Mouse (Mus musculus) spleen, adult 18-20 months (tissue): Measurements from ENCODE around the gene Rnf166.

ENCODE experiments used
- DNase-seq, 2 experiments: peaks; one replicate each; pipeline ENCODE4 v3.0.0; 2022; ENCODE audit warnings: mixed read lengths in 2 of 2

Rnf166 gene

DNA sequence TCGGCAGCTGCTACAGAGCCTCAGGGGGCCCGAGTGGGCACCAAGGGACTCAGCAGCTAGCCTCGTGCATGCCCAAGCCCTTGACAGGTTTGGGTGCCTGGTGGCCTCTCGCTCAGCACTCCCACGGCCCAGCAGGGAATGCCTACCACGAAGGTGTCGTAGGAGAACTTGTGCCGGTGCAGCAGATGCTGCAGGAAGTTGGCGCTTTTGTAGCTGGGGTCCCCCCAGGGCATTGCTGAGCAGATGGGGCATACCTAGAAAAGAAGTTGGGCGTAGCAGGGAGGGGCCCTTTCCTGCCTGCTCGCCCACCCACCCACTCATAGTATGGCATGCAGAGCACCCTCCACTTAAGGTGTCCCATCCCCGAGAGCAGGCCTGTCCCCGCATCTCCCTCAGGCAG lies 8.0 kb downstream of the Rnf166 start:
- no peak for DNase-seq

DNA sequence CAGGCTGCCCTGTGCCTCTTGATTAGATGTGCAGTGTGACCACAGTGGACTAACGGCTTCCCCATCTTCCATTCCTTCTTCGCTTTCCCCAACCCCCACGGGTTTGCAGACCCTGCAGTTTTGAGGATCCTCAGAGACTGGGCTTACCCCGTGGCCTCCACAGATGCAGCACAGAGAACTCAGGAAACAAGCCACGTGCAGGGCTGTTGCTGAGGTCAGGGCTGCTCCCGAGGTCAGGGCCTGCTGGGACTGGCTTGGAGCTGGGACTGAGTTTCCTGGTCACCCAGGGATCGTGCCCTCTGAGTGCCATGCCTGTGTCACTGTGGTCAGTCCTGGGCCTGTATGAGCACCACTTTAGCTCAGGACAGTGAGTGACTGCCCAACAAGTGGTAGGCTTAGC lies 10.9 kb downstream of the Rnf166 start:
- no peak for DNase-seq

DNA sequence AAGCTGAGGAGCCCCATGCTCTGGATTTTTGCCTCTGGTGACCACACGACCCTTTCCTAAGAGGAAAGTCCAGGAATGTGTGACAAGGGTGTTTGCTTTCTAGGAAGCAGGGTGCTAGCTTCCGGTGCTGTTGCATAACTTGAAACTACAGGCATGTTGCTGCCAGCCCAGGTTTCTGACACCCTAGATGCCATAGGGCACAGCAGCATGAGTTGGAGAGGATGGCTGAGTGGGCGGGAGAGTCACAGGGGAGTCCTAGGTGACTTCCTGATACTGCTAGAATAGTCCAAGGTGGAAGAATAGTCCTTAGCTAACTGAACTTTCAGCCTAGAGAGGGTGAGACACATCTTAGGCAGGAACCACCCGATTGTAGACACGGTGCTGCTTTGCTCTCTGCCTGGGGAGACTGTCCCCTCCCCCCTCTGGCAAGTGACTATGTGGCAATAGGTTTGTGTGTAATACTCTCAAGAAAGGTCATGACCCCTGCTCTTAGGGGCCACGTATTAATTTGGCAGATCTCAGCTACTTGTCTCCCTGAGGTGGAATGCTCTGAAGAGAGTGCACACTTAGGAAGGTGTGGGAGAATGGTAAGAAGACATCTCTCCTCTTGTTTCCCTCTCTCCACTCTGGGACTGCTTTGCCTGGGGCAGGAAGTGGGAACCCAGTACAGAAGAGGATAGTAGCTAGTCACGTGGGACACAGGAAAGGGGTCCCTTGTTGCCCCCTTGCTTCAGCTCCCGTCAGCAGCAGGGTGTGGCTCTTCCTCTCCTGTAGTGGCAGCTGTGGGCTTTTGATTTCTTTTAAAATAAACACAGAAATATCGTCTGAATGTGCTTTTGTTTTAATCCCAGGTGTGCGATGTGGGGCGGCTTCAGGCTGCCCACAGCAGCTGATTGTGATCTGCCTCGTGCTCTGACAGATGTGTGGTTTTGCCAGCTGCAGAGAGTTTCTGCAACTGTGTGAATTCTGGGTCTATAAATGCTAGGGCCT lies 11.9 kb downstream of the Rnf166 start:
- DNase-seq, result no peak

DNA sequence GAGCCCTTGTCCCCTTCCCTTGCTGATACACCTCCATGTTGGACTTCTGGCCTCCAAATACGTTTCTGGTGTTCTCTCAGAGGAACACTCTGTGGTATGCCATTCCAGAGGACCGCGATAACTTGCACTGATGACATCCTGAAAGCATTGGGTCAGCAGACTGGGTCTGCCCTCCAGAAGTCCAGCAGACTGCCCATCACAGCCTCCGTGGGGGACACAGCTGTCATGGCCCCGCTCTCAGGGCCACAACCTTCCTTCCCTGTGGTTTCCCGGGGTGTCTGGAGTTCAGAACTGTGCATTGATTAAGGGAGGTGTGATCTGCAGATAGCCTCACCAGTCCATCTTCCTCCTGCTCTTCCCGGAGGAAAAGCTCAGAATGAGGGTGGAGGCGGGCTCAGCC lies 13.4 kb downstream of the Rnf166 start:
- no peak for DNase-seq

DNA sequence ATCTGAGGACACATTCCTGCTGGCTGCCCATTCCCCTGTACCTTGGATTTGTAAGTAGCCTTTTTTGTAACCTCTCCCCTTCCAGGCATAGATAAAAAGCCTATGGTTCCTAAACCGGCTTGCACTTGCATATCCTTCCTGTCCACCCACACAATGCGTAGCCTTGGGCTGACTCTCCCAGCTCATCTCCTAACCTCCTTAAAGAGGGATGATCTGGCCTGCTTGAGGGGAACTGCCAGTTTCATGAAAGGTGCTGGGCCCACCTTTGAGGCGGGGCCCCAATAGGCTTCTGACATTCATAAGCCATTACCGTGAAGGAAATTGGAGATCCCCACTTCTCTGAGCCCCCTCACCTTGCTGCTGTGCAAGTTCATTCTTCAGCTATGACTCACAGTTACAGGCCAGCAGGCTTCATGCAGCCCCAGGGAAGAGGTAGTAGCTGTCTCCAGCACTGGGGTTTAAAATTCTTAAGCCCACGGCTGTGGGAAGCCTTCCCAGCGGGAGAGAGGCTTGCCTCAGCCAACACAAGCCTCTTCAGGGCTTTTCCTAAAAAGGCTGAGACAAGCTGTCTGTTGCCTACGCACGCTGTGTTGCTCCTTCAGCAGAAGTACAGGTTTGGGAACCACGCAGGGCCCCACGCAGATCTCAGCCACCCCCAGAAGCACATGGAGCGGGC lies 14.3 kb downstream of the Rnf166 start:
- no peak for DNase-seq

DNA sequence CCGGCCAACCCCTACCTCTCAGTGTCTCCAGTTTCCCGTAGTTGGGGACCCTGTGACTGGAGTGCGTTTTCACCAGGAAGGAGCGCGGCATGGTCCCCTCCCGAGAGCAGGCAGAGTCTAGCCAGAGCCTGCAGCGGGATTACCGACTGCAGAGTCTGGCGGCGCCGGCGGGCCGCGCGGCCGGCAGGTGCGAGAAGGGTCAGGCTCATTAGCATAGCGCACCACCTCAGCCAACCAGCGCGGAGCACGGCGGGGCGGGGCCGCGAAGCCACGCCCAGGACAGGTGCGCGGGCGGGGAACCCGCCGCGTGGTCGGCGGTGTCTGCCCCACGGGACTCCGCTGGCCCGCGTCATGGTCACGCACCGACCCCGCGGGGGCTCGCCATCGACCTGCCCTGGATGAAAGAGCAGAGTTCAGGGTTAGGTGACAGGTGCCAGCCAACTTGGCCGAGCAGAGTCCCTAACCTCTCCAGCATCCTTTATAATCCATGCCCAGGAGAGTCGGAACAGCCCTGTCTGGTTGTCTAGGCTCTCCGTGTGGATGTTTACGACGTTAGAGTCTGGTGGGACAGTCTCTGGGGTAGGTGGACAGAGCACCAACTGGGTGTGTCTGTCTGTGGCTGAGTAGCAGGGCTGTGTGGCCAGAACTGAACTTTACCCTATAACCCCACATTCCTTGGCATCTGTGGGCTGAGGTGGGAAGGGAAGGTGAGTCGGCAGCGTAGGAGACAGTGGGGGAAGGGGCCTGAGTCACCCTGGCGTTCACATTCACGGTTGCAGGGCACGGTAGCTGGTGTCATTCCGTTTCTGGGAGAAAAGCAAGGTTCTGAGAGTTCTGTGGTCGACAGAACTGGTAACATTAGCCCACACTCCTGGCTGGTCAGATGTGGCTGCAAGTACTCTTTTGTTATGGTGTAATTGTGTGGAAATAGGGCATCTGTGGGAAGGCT lies 15.1 kb downstream of the Rnf166 start, which contains the start of gene Snai3:
Gene Snai3, minus strand, starts transcription at position 210 of the 949 bp plus-strand sequence.
- peak; percentile 50 to 64 for DNase-seq

DNA sequence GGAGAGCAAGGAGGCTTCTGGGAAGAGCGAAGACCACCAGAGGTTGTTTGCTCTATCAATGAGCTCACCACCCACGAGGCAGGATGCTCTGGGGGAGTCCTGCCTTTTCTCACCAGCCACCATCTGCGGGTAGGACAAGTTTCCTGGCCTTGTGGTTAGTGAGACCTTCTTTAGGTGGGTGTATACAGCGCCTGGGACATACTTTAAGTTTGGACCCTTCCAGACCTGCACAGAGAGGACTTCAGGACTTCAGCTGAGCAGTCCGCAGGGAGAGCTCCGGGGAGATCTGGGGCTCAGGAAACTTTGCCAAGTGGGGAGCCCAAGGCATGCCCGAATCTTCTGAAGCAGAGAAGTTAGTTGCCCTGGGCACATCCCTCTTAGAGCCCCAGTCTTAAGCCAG lies 15.9 kb downstream of the Rnf166 start:
- no peak for DNase-seq

DNA sequence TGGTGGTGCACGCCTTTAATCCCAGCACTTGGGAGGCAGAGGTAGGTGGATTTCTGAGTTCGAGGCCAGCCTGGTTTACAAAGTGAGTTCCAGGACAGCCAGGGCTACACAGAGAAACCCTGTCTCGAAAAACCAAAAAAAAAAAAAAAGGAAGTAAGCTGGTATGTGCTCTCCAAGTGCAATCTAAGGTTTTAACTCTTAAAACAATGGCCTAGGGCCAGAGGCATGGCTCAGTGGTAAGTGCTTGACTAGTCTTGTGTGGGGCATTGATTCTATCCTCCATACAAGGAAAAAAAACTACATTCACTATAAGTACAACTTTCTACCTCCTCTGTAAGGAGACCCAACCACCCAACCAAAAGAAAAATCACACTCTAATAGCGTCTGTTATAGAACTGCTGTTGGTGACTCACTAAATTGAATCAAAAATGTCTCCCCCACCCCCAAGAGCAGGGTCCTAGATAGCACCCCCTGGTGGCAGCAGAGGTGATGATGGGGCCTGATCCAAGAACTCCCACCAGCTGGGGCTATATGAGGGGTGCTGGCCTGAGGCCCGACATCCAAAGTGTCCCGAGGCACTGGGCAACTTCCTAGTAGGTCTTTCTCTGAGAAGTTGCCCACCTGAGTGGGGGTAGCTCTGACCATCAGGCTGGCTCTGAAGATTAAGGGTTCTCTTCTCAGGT lies 16.5 kb downstream of the Rnf166 start:
- DNase-seq, result peak in 1 of 2 experiments; percentile 60

DNA sequence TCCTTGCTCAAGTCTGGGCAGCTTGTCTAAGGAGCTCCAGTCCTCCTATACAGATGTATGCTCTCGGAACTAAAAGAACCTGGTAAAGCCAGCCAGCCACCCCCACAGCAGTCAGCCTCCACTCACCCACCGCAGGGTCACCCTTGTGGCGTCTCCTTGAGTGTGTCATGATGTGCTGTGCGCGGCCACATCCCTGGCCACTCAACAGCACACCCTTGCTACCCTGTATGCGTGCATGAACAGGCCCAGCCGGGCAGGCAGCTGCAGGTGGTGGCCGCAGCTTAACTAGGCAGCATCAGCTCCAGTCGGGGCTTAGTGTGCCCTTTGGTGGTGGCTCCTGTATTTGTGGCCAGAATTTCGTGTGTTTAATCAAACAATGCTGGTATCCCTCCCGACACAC lies 18.7 kb downstream of the Rnf166 start:
- DNase-seq, result no peak

DNA sequence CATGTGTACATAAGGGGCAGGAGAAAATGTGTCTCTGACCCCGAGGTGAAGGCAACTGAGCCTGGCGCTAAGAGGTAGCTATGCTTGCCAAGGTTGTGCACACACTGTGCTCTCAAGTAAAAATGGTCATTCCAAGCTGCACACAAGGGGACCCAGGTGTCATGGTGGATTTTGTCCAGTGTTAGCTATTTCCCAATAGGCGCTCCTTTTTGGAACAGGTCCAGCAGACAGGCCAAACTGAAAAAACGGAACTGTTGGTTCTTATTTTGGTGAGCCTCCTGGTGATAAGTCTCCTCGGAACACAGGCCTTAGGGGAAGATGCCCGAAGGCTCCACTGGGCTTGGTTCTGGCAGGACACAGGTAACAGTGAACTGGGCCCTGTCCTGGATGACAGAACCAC lies 21.5 kb downstream of the Rnf166 start:
- DNase-seq, result no peak

DNA sequence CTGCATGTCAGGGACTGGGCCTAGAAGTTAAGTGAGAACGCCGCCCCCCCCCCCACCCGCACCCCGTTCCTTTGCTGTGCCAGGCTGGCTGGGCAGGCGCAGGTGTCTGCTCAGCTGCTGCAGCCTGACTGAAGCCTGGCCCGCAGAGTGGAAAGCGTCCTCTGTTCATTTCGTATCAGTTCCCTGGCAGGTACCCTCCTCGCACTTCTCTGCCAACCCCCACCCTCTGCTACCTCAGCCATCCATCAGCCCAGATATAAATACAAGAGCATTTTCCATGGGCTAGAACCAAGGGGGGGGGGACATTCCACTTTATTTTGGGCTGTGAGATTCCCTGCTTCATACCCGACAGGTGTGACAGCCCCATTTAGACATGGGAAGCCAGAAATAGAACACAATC lies 23.7 kb downstream of the Rnf166 start:
- no peak for DNase-seq

DNA sequence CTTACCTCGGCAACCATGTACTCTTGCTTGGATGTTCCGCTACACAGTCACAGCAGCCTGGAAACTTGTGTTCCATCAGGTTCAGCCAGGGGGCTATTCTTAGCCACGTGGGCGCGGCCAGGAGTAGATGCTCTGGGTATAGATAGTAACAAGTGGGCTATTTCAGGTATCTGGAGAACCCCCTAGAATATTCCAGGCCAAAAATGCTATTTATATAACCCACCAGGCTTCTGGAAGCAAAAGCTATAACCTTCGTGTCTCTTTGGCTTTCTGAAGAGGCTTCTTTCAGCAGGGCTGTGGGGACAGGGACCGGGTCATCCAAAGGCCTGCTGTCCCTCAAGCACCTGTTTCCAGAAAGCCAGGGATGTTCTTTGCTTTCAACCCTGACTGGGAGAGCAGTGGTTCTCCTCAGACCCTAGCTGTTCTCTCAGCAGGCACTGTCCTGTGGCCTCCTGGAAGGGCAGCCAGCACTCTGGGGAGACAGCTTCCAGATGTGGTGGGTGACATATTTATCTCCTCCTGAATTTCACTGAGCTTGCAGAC lies 24.6 kb downstream of the Rnf166 start:
- DNase-seq, result no peak

DNA sequence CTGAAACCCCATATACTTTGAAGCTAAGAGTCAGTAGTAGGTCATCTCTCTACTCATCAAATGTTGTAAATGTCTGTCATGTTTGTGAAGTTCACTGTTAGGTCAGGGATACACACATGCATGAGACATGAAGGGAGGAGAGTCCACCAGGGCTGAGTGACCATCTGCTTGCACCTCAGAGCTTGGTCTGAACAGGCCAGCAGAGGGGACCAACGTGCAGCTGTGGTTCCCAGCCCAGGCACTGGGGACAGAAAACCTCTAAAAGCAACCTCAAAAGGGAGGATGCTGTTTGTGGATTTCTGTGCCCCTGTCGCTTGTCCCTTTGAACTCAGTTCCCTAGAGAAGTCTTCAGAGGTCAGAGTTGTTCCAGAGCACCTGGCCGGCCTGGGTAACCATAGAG lies 30.7 kb downstream of the Rnf166 start:
- no peak for DNase-seq

DNA sequence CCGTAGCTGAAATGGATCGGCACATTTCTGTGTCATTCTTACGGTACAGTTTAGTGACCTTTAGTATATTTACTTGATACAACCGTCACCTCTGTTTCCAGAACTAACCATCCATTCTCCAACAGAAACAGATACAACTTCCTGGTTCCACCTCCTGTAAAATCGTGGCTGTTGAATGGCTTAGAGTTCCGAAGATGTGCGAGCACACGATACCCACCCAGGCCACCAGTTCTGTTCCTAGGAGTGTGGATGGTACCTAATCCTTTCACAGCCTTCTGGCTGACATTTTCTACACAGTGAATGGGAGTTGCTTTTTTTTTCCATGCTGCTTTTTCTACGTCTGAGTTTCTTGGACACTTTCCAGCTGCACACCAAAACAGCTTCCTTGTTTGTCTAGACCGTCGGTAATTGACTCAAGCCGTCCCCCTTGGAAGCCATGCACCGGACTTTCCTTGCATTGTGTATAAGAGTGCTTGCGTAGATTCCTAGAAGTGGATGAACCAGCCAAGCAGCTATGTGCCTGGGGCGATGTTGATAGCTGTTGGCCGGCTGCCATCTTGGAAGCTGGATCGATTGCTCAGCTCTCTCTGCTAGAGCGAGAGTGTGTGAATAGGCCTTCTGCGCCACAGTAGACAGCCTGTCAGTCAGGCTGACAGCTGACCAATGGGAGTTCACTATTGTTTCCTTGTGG lies 31.7 kb downstream of the Rnf166 start:
- peak in 1 of 2 experiments; percentile 48 for DNase-seq

DNA sequence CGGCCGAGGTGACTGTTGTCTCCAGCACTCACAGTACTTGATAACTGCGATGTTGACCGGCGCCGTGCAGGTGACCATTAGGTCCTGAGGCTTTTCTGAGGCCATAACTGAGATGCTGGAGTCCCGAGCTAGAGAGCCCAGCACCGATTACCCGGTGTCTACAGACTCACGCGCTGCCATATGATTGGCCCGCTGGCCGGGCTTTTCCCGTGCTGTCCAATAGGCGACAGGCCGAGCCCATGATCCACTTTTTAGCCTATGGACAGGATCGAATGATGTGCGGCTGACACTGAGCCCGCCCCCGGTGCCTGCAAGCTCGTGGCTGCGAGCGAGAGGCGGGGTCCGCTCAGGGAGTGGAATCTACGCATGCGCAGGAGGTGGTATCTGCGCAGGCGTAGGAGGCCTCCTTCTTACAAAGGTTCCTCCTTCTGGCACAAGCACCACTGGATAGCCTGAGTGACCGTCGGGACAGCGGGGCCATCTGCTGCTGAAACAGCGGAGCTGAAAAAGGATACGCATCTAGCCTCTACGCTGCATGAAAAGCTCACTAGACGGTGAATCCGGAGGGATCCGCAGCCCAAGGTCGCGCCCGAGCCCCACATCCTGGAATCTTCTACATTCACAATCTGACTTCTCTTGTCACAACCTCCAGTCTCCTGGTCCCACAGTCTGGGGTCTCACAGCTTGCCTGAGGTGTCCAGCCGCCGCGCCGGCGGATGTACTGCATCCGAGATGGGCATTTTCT lies 32.4 kb downstream of the Rnf166 start, which contains the start of gene Mvd:
Gene Mvd, minus strand, starts transcription at position 161 of the 745 bp plus-strand sequence.
- DNase-seq, result peak; percentile 94 to 98

DNA sequence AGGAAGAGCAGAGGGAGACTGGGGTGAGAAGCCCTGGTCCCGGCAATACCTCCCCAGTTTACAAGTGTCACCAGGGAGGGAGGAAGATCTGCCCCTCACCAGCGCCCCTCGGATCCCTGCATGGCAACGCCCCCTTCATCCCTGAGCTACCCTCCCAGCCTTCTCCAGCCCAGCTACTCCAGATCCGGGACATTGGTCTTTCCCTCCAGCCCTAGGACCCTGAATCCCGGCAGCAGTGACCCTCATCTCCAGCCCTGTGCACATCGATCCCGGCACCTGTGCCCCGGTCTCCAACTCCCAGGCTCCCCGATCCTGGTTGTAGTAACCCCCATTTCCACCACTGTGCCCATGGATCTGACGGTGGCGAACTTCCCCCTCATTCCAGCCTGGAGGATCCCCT lies 33.1 kb downstream of the Rnf166 start:
- no peak for DNase-seq

DNA sequence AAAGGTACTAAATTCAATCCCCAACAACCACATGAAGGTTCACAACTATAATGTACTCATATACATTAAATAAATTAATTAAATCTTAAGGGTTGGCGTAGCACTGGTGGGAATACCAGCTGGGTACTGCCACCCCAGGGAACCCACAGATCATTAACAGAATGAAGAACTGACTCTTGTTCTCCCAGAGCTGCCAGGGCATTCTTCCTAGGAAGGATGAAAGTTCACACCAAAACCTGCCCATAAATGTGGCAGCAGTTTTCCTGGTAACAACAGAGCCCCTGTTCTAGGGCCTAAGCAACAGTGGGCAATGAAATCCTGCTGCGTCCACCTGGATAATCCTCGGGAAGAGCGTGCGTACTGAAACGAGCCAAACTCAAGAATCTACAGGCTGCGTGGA lies 33.5 kb downstream of the Rnf166 start:
- no peak for DNase-seq

DNA sequence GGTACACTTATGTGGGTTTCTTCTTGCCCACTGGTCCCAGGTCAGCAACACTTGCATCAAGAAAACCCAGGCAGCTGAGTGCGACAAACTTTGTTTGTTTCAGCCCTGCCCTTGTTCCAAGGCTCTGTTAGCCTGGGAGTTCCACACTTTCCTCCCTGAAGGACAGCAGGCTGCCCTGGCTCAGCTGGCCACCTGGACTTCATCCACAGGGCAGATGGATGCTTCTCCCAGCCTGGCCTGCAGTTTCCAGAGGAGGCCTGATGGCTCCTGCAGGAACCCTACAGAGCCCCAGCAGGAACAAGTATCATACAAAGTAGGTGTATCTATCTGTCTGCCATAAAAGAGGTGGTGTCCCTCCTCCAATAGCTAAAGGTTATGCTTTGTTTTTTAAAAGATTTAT lies 34.5 kb downstream of the Rnf166 start:
- DNase-seq, result no peak

DNA sequence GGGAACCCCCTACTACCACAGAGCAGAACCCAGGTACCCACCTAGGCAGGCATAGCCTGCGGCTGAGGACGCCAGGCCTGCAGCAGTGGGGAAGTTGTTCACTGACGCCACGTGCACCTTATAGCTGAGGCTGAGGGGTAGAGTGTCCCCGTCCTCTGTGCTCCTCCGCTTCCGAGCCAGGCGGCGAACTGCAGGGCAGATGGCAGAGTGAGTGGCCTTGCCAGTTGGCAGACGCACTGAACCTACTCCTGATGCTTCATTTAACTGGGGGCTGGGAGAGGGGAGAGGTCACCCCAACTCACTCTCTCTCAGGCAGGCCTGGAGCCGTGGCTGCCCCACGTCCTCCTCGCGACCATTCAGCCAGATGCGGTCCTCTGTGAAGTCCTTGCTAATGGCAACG lies 36.5 kb downstream of the Rnf166 start:
- DNase-seq, result no peak

DNA sequence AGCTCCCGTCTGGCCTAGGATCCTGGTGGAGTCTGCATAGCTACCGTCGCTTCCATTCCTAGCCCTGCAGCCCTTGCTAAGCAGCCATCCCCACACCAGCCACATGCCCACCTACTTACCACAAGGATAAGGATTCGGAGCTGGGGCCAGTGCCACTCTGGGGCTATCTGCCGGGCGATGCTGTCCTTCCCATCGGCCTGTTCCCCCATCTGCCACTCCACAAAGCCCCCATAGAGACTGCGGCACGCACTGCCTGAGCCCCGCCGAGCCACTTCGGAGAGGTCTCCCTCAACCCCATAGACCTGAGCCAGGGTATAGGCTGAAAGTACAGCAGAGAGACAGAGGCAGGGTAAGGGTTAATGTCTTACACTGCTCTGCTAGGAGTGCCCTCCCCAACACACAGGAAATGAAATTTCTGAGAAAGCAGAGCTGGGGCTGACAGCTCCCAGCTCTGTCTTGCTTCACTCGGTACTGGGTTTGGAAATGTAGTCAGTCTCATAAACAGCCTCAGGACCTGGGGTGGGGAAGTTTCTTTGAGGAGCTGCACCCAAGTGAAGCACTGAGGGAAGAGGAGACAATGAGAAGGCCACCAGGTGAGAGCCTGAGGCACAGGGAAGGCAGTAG lies 38.0 kb downstream of the Rnf166 start:
- no peak for DNase-seq
